Mouse (Mus musculus) cerebellum, adult 2 months (tissue): ENCODE measurements around the gene Npas3. TPM values are rescaled to one million over a fixed set of nuclear protein-coding genes. Genes with fewer than 3 reads are reported as not detected.

Experiments used
- DNase-seq, 2 experiments: peaks; one replicate each; pipeline ENCODE4 v3.0.0; 2021
- H3K27ac ChIP-seq: fragments of 200-500 bp; 2 replicates; pipeline ENCODE4 v1.5.1; 2012; ENCODE audit warnings: low read length, control low read depth, inconsistent platforms; ENCODE audit not compliant: insufficient read depth
- H3K27me3 ChIP-seq: fragments of 200-500 bp; 2 replicates; pipeline ENCODE4 v1.6.1; 2012; ENCODE audit warnings: inconsistent platforms, mild to moderate bottlenecking, low read length, moderate library complexity; ENCODE audit not compliant: control insufficient read depth, insufficient read depth
- H3K4me1 ChIP-seq: fragments of 200-500 bp; 2 replicates; pipeline ENCODE4 v1.6.1; 2011; ENCODE audit warnings: low read length; ENCODE audit not compliant: control insufficient read depth, insufficient read depth
- H3K4me3 ChIP-seq: fragments of 200-500 bp; replicated peaks from 2 replicates; pipeline ENCODE3; 2011; ENCODE audit warnings: mild to moderate bottlenecking, low read depth, low read length, control low read depth; ENCODE audit not compliant: insufficient read depth
- CTCF ChIP-seq: fragments of 200-500 bp; IDR thresholded peaks from 2 replicates; pipeline ENCODE4 v1.5.1; 2011; ENCODE audit warnings: low read depth, mild to moderate bottlenecking, control low read depth, low read length, moderate library complexity, borderline replicate concordance; ENCODE audit not compliant: insufficient read depth
- POLR2A ChIP-seq: fragments of 200-500 bp; IDR thresholded peaks from 2 replicates; pipeline ENCODE4 v1.6.1; 2011; ENCODE audit warnings: low read length, control low read depth, borderline replicate concordance; ENCODE audit not compliant: insufficient read depth
- WGBS: fragments of 180-500 bp; shearing (Covaris S2); methylation state at CpG from one replicate; pipeline ENCODE4 v1.1.7; 2018; 5-methylcytosine and 5-hydroxymethylcytosine counted together
- polyA plus RNA-seq: library from polyadenylated mRNA; depleted of rRNA; stranded (reverse); fragments of >200 nt; gene quantifications from 2 replicates; pipeline ENCODE4 v1.2.3, GENCODE M21; 2012

The Npas3 gene
- polyA plus RNA-seq, 1 experiment: 13.3 TPM

DNA sequence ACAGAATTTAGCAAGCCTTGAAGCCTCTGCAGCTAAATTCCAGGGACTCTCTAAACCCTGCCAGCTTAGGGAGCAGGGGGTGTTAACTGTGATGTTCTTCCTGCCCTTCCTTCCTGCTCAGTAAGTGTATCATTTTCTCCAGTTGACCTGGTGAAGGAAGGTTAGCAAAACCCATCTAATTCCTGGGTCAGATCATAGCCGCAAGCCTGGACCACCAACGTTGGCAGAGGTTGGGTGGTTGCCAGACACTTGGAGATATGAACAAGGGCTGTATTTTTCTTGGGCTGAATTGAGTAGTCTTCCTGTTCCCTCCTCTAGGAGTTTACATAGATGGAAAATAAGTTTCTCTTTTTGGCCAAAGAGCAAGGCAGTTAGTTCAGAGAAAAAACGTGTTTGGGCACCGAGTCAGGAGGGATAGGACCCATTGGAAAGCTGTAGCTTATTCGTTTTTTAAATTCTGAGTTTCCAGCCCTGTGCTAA lies 79.8 kb downstream of the Npas3 start:
- 3% methylated on average over 5 of the region's 5 CpGs for WGBS
- TF ChIP-seq POLR2A: no peak
- no peak for TF ChIP-seq CTCF
- no peak overlapping the region for H3K4me3 ChIP-seq
- H3K27me3 ChIP-seq: no peaks in the 10 kb centered on the region
- no peak overlapping the region; the same call in 1 of the 2 replicates for H3K27ac ChIP-seq
- no peaks in the 10 kb centered on the region for H3K4me1 ChIP-seq
- DNase-seq: peak in 1 of 2 experiments; percentile 21

DNA sequence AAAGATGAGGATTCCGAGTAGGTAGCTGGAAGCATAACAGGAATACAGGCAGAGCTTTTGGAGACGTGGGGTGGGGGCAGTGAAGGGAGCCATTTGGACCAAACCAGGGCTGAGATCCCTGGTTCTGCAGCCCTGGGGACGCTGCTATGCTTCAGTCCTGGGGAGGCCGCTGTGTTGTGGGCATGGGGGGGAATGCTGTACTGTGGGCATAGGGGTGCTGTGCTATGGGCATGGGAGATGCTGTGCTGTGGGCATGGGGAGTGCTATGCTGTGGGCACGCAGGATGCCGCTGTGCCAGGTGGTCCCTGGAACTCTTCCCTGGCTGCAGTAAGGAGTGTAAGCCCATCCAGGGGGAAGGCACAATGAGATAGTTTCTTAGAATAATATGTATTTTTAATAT lies 81.7 kb downstream of the Npas3 start:
- WGBS: 43% methylated on average over 6 of the region's 6 CpGs

GRCm38 (mm10) chr12:53331391-53331790 lies 82.9 kb downstream of the Npas3 start:
- no peaks in the 10 kb centered on the region for H3K27me3 ChIP-seq
- TF ChIP-seq POLR2A (no peak), CTCF (no peak)
- no peaks in the 10 kb centered on the region for H3K4me1 ChIP-seq
- no peak overlapping the region for H3K4me3 ChIP-seq
- no peak overlapping the region for H3K27ac ChIP-seq
- DNase-seq: no peak
- 24% methylated on average over 9 of the region's 9 CpGs for WGBS

More for the DNA sequence above, 81.7 kb downstream of the Npas3 start:
- no peaks in the 10 kb centered on the region for H3K27me3 ChIP-seq
- DNase-seq: no peak
- H3K4me1 ChIP-seq: no peaks in the 10 kb centered on the region
- no peak for TF ChIP-seq CTCF
- TF ChIP-seq POLR2A: no peak
- H3K4me3 ChIP-seq: no peak overlapping the region
- H3K27ac ChIP-seq: no peak overlapping the region

GRCm38 (mm10) chr12:53331800-53332199 lies 83.3 kb downstream of the Npas3 start:
- WGBS: 51% methylated on average over 3 of the region's 3 CpGs
- H3K27me3 ChIP-seq: no peaks in the 10 kb centered on the region
- no peak overlapping the region for H3K27ac ChIP-seq
- H3K4me1 ChIP-seq: no peaks in the 10 kb centered on the region
- H3K4me3 ChIP-seq: no peak overlapping the region
- TF ChIP-seq CTCF: no peak
- TF ChIP-seq POLR2A: no peak
- DNase-seq: no peak

DNA sequence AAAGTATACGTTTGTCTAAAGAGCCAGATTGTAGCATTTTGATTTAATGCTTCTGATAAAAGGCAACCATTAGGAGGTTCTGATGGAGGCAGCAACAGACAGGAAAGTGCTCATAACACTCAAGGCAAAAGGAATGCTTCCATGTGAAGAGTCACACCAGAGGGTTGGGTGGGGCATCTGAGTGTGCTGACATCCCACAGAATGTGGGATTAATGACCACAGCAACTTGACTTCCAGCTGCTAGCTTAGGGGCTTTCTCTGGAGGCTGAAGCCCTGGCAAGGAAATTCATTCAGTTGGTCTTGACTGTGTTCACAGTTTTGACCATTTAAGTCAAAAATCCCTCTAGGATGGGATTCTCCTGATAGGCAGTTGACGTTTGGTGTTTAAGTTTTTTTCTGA lies 84.8 kb downstream of the Npas3 start:
- TF ChIP-seq CTCF (no peak), POLR2A (no peak)
- 89% methylated on average over 2 of the region's 2 CpGs for WGBS
- Histone ChIP-seq H3K27ac (no peak overlapping the region), H3K4me1 (no peaks in the 10 kb centered on the region), H3K27me3 (no peaks in the 10 kb centered on the region), H3K4me3 (no peak overlapping the region)
- DNase-seq: no peak

DNA sequence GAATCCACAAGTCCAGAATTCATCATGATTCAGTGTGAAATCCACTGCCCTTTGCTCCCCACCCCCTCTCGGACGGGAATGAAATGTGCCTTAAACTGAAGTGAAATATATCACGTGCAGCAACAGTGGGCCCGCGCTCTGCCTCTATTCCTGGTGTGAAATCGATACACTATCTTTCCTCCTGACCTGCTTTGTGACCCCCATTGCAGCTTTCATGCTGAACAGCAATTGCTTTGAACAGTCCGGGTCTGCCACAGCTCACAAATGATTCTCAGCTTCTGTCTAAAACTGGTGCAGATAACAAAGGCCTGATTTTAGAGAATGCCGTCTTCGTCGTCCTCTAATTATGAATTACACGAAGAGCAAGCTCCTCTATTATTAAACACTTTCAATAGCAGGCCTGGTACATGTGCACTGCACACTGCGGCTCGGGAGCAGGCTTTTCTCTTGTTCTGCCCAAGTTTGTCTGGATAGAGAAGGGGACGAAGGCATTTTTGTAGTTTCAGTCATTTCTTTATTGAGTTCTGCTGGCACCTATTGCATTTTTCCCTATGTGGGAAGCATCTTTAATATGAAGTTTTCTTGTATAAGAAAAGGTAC lies 90.0 kb downstream of the Npas3 start:
- WGBS: 54% methylated on average over 14 of the region's 14 CpGs
- DNase-seq: no peak
- Histone ChIP-seq H3K27ac (no peak overlapping the region), H3K4me1 (no peaks in the 10 kb centered on the region), H3K4me3 (no peak overlapping the region), H3K27me3 (no peaks in the 10 kb centered on the region)
- TF ChIP-seq POLR2A (no peak), CTCF (no peak)

DNA sequence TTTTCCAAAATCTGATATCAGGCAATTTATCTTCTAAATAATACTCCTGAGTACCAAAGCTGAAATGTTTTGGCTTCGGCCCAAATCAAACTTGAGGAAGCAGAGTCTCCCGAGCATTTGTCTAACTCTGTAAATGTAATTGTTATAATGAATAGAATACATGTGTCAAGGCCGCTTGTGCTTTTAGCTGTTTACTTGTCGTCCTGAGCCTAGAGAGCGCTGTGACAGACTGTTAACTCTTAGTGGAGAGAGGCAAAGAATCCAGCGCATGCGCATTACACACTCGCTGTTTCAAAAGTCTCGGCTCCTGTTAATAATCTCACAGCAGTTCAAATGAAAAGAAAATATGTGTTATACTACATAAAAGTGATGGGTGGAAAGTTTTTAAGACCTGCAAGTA lies 94.3 kb downstream of the Npas3 start:
- Histone ChIP-seq H3K27ac (no peak overlapping the region), H3K27me3 (no peaks in the 10 kb centered on the region), H3K4me1 (no peaks in the 10 kb centered on the region), H3K4me3 (no peak overlapping the region)
- WGBS: 40% methylated on average over 9 of the region's 9 CpGs
- DNase-seq: no peak
- TF ChIP-seq CTCF (no peak), POLR2A (no peak)

- Histone ChIP-seq H3K4me3 (no peak overlapping the region), H3K27me3 (no peaks in the 10 kb centered on the region), H3K4me1 (no peaks in the 10 kb centered on the region), H3K27ac (no peak overlapping the region)
- DNase-seq: no peak
- TF ChIP-seq POLR2A: no peak
- TF ChIP-seq CTCF: no peak
- WGBS: 87% methylated on average over 7 of the region's 7 CpGs
Measured at GRCm38 (mm10) chr12:53351860-53352259, 103.4 kb downstream of the Npas3 start.

- 82% methylated on average over 5 of the region's 5 CpGs for WGBS
- Histone ChIP-seq H3K4me1 (no peaks in the 10 kb centered on the region), H3K27me3 (no peaks in the 10 kb centered on the region), H3K27ac (no peak overlapping the region), H3K4me3 (no peak overlapping the region)
- no peak for DNase-seq
- no peak for TF ChIP-seq POLR2A
- no peak for TF ChIP-seq CTCF
Measured at GRCm38 (mm10) chr12:53365751-53366150, 117.3 kb downstream of the Npas3 start.
